Mouse (Mus musculus) gastrocnemius, adult 8-10 months (tissue): ENCODE results near the gene Slc25a22. TPM values are rescaled to one million over a fixed set of nuclear protein-coding genes. Genes with fewer than 3 reads are reported as not detected.

Experiments used
- DNase-seq, 2 experiments: peaks; one replicate each; pipeline ENCODE4 v3.0.0; 2022; ENCODE audit warnings: low spot score in 2 of 2
- total RNA-seq, 4 experiments: library from RNA; stranded (reverse); gene quantifications; 2 replicates each; pipeline ENCODE4 v1.2.4; 2022

The Slc25a22 gene
- total RNA-seq, 4 experiments from 2014 or later = 14.5 to 19.5 (median 14.7) TPM

DNA sequence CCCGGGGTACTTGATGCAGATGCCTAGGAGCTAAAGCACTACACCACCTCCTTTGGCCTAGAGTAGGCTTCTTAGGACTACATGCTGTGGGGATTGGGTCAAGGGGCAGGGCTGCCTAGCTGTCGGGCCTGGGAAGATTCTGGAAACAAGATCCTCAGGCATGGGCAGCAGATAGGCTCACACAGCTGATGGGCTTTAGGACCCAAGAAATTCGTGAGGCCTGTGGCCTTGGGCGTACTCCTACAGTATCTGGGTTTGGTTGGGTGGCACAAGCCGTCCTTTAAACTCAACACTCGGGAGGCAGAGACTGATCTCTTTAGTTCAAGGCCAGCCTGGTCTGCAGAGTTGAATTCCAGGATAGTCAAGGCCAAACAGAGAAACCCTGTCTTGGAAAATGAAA, 34.5 kb upstream of the Slc25a22 start:
- DNase-seq = no peak

GRCm38 (mm10) chr7:141471236-141471635, 33.5 kb upstream of the Slc25a22 start:
- no peak for DNase-seq

DNA sequence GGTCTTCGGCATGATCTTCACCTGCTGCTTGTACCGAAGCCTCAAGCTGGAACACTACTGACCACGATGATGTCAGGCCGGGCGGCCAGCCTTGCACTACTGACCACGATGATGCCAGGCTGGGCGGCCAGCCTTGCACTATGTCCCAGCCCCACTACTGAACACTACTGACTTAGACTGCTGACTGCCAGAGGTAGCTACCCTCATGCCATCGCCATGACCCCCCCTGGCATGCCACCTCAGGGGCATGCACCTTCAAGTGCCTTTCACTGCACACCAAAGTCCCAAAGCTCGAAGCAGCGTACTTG, 32.9 kb upstream of the Slc25a22 start:
- DNase-seq = no peak

DNA sequence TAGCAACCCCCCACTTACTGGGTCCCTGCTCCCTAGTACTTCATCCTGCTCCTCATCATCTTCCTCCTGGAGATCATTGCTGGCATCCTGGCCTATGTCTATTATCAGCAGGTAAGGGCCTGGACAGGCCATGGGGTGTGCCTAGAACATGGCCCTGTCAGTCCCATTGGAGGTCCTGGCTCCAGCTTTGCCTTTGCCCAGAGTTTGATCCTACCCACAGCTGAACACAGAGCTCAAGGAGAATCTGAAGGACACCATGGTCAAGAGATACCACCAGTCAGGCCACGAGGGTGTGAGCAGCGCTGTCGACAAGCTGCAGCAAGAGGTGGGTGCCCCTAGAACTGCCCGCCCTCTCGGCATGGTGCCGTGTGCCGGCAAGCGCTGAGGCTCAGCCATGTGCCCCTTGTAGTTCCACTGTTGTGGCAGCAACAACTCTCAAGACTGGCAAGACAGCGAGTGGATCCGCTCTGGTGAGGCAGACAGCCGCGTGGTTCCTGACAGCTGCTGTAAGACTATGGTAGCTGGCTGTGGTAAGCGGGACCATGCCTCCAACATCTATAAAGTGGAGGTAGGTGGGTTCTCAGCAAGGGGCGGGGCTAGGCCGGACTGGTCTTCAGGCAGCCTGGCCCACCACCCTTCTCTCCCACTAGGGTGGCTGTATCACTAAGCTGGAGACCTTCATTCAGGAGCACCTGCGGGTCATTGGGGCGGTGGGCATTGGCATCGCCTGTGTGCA, 32.4 kb upstream of the Slc25a22 start:
- no peak for DNase-seq

GRCm38 (mm10) chr7:141469352-141469751, 31.7 kb upstream of the Slc25a22 start:
- DNase-seq = no peak

DNA sequence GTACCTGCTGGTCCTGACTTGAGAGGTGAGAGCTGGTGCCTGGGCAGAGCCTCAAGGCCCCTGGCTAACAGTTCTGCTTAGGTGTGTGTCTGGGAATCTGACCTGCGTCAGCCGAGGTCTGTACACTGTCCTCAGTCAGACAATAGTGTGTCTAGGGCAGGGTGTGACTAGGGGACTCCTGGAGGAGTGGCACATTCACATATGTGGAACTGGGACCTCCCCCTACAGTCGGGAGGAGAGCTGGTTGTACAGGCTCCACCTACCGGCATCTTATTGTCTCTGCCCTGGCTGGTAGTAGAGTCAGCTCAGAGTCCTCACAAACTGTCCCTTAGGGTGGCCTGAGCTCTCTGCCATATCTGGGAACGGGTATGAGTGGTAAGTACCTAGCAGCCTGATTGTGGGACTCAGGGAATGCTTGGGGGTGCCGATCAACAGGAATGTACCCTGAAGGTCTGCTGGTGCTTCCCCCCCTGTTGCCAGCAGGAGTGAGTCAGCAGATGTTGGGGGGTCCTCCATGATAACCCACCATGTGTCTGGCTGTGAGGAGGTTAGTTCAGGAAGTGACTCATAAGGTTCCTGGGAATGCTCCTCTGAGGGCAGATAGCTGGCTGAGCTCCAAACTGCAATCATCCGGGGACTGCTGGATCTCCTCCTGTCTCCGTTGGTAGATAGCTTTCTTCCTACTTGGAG, 31.0 kb upstream of the Slc25a22 start:
- peak in 1 of 2 experiments; percentile 59 for DNase-seq

- DNase-seq = no peak
Measured at GRCm38 (mm10) chr7:141468164-141468521, 30.5 kb upstream of the Slc25a22 start.

- peak; percentile 86 to 88 for DNase-seq
Measured at GRCm38 (mm10) chr7:141467230-141468030, 29.7 kb upstream of the Slc25a22 start, which contains the start of gene Cd151. TSS of gene Cd151 (plus strand) at chr7:141467392.

GRCm38 (mm10) chr7:141466607-141467148, 29.0 kb upstream of the Slc25a22 start:
- DNase-seq = no peak

- DNase-seq = no peak
Measured at GRCm38 (mm10) chr7:141466045-141466394, 28.3 kb upstream of the Slc25a22 start.

- no peak for DNase-seq
Measured at GRCm38 (mm10) chr7:141465388-141466044, 27.8 kb upstream of the Slc25a22 start.

DNA sequence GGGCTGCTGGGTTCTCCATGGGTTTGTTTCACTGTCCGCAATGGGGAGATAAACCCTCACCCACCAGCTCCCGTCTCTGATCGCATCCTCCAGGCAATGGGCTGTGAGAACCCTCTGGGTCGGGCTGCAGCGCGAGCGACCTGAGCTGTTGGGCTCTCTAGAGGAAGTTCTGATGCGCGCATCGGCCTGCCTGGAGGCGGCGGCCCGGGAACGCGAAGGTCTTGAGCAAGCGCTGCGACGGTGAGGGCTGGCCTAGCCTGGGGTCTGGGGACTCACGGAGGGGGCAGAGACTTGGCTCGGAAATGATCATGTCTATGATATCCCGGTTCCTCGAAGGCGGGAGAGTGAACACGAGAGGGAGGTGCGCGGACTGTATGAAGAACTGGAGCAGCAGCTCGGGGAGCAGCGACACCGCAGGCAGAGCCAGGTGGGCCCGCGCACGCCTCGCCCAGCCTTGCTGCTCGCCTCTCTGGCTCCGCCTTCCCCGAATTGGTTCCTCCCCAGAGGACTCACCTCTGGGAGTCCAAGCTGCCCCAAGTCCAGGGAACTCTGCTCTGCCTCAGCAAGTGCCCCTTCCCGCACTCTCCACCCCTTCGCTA, 27.0 kb upstream of the Slc25a22 start:
- DNase-seq = peak in 1 of 2 experiments; percentile 10

GRCm38 (mm10) chr7:141463824-141464602, 26.3 kb upstream of the Slc25a22 start:
- peak in 1 of 2 experiments; percentile 46 for DNase-seq

GRCm38 (mm10) chr7:141462333-141462821, 24.7 kb upstream of the Slc25a22 start:
- DNase-seq = no peak

DNA sequence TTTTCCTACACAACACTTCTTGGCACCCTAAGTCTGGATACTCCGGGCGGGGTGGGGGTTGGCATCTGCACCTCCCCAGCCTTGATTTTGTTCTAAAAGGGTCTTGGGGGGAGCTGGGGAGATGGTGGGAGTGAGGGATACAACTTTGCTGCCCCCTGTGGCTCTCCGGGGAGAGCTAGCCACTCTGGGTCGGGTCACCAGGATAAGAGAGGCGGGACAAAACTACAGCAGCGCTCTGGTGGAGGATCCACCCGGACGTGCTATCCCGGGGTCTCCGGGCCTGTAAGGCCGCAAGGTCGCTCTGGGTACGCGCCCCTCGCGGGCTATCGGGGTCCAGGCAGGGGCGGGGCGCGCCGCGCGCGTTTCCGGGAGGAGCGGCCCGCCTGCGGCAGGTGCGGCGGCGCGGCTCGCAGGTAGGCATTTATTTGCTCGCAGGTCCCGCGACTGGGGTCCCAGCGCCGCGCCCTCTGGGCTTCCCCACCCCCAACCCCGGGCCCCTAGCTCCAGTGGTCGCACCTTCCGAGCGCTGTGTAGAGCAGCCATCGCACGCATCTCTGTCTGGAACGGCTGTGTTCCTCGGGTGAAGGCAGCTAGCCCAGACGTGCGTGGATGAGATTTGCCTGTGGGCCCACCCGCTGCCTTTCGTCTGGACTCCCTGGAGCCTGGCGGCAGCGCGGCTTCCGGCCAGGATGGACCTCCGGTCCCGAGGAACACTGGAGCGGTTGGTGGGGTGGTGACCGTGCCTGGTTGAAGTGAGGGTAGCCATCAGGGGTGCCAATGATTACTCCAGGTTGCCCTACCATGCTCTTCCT, 24.0 kb upstream of the Slc25a22 start:
- no peak for DNase-seq

DNA sequence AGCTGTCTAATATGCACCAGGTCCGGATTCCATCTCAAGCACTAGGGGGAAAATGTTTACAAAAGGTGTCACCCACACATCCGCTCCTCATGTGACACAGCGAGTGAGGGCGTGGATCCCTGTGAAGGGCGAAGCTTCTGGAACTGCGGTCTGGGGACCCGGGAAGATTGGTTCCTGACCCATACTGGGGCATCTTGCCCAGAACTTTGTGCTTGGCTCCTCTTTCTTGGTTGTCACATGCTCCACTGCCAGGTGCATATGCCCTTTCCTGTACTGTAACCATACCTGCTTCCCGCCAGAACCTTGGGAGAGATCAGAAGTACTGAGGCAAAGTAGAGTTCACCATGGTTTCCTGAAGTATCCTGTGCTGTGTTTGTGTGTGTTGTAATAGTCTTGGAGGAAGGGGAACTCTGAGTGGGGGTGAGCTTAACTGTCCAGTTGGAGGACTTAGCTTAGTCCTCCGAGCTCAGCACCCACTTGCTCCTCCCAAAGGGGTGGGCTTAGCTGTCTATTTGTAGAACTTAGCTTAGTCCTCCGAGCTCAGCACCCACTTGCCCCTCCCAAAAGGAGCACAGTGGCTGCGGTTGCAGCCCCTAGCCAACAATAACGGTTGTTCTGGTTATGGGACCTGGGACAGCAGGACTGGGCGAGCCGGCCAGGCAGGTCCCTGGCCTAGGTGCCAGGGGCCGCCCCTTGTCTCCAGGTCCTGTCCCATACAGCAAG, 22.9 kb upstream of the Slc25a22 start, which contains the start of gene Cracr2b:
Gene Cracr2b, plus strand, starts transcription at position 704 of the 723 bp plus-strand sequence.
- DNase-seq = no peak

- peak in 1 of 2 experiments; percentile 21 for DNase-seq
Measured at GRCm38 (mm10) chr7:141460001-141460390, 22.3 kb upstream of the Slc25a22 start.

GRCm38 (mm10) chr7:141459301-141459711, 21.6 kb upstream of the Slc25a22 start:
- peak in 1 of 2 experiments; percentile 33 for DNase-seq
